Mouse (Mus musculus) right cerebral cortex, adult 18-20 months (tissue): ENCODE measurements around the gene Lrrc25.
"Not testable (repeated sequence)": the region's sequence is repeated elsewhere in the genome, so short reads cannot be mapped to it uniquely, and the experiment has no call there.

ENCODE experiments used
- DNase-seq: peaks from one replicate; pipeline ENCODE4 v3.0.0; 2022; ENCODE audit warnings: mixed read lengths

The Lrrc25 gene

GRCm38 (mm10) chr8:70615894-70616293 is at the start of gene Lrrc25:
Gene Lrrc25 (plus strand): TSS chr8:70616155.
- DNase-seq: no peak

DNA sequence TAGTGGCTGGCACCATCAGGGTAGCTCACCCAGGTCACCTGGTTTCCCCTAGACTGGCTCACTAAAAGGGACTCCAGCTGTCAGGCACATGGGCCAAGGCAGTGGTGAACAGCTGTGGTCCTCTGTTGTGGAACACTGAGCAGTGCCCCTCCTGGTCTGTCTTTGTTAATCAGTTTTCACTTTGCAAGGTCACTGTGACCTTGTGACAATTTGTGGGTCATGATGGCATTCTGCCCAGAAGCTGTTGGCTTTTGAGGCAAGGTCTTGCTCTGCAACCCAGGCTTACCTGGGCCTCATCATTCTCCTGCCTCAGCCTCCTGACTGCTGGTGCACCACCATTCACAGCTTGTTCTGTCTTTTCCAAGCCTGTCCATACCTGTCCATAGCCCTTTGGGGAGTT is 45.6 kb upstream of the Lrrc25 start:
- no peak for DNase-seq

DNA sequence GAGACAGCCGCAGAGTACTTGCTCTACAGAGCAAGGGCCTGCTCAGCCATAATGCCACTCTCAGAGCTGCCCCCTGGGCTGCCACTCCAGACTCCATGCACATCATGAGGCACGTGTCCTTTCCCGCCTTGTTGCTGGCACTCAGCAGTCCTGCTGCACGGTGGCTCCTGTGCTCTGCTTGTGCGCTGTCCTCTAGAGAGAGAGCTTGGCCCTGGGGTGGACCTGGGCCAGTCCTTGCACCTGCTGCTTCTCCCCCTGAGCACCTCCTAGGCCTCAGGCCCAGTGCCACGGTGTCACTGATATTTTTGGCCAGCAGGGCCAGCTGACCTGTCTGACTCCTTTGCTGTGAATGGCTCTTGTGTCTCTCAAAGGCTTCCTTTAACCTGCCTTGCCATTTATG is 45.0 kb upstream of the Lrrc25 start:
- DNase-seq: no peak

GRCm38 (mm10) chr8:70574302-70574701 is 41.7 kb upstream of the Lrrc25 start:
- no peak for DNase-seq

DNA sequence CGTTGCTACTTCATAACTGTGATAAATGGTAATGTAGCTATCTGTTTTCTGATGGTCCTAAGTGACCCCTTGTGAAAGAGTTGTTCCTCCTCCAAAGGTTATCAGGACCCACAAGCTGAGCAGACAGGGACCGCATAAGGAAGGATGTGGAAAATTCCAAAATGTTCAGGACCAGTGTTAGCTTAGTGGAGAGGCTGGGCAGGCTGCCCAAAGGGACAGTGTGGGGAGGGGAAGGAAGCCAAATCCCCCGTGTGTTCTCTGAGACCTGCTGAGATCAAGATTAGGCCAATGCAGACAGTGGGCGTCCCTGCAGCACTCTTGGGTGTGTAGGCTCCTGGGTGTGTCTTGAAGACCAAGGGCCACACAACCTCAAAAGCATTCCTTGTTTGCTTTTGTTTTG is 41.0 kb upstream of the Lrrc25 start:
- DNase-seq: no peak

DNA sequence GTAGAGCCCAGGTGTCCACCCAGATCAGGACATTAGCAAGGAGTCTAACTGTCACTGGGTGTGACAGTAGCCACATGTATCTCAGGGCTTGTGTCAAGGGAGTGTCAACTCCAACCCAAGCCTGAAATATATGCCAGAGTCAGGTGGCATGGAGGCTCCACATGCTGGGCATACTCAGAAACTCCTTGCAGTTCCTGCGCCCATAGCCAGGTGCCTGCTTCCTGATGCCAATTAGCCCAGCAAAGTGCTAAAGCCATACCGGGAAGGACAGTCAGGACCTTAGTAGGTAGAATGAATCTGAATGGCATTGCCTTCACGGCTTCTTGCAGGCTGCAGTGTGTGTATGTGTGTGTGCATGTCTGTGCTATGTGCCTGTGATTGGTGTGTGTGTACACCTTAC is 38.7 kb upstream of the Lrrc25 start:
- no peak for DNase-seq

- no peak for DNase-seq
These were observed 32.2 kb upstream of the Lrrc25 start for GRCm38 (mm10) chr8:70583476-70584387.

DNA sequence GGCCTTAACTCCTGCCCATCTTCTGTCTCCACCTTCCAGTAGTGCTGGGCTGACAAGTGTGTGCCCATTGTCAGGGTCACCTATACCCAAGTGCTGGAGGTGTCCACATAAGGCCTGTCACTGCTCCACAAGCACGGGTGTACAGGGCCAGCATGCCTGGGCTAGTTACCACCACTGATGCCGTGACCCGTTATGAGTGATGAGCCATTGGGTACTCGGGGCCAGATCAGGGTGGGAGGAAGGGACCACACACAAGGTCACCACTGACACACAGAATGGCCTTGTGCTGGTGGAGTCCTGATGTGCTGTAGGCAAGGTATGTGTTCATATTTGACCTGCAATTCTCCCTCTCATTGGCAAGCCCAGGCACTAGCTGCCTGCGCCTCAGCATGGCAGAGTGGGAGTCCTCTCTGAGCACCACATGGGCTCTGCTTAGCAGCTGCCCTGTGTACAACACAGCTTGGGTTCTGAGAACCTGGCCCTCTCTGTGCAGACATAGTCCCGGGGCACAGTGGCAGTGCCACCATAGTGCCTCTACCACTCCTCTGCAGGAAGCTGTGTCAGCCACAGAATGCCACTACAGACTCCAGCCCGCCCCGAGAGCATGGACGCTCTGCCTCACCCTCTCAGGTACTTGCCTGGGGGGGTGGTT is 31.2 kb upstream of the Lrrc25 start:
- DNase-seq: no peak

GRCm38 (mm10) chr8:70585258-70585652 is 30.7 kb upstream of the Lrrc25 start:
- DNase-seq: peak; percentile 66

- DNase-seq: not testable (repeated sequence)
These were observed 28.0 kb upstream of the Lrrc25 start for GRCm38 (mm10) chr8:70587955-70588354.

- no peak for DNase-seq
These were observed 24.4 kb upstream of the Lrrc25 start for GRCm38 (mm10) chr8:70591569-70591968.

GRCm38 (mm10) chr8:70593173-70593572 is 22.8 kb upstream of the Lrrc25 start:
- no peak for DNase-seq

DNA sequence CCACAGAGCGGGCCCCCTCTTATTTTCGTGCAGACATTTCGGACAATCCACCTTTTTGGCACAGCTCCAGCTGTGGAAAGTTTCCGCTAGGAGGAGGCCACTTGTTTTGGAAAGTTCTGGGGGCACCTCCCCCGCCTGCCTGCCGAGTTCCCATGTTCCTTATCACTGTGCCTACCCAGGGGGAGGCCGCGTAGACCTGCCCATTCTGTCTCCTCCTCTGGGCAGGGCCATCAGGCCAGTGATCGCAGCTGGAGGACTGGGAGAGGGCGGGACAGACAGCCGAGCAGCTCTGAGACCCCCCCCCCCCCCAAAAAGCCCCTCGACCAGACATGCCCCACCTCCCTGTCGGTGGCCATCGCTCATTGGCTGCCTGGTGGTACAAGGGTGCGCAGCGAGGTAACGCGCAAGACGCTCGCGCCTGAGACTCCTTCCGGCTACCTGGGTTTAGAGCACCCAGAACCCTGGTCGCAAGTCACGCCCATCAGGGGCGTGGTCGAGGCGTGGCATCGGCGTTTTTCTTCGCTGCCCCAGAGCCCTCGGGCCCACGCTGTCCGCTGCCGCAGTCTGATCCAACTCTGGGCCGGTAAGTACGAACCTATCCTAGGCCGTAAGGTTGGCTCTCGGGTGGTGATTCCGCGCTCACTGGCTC is 21.9 kb upstream of the Lrrc25 start, which contains the start of gene Isyna1:
Isyna1 (plus strand) TSS at position 413 of the 649 bp plus-strand sequence.
- peak; percentile 84 for DNase-seq

DNA sequence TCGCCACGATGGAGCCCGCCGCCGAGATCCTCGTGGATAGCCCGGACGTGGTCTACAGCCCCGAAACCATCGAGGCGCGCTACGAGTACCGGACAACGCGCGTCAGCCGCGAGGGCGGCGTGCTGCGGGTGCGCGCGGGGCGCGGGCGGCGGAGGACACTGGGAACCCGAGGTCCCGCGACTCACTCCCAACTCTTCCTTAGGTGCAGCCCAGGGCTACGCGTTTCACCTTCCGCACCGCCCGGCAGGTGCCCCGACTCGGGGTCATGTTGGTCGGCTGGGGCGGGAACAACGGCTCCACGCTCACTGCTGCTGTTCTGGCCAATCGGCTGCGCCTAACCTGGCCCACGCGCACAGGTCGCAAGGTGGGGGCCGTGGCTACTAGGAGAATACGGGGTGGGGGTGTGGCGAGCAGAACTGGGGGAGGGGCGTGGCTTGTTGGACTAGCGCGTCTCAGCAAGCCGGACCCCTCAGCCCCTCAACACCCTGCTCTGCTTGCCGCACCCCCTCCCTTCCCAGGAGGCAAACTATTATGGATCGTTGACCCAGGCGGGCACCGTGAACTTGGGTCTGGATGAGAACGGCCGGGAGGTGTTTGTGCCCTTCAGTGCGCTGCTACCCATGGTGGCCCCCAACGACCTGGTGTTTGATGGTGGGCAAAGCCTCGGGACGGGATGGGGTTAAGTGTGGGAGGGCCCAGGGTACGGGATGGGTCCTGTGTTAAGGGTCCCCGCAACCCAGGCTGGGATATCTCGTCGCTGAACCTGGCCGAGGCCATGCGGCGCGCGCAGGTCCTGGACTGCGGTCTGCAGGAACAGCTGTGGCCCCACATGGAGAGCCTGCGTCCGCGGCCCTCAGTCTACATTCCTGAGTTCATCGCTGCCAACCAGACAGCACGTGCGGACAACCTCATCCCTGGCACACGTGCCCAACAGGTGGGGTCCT is 21.1 kb upstream of the Lrrc25 start:
- no peak for DNase-seq

DNA sequence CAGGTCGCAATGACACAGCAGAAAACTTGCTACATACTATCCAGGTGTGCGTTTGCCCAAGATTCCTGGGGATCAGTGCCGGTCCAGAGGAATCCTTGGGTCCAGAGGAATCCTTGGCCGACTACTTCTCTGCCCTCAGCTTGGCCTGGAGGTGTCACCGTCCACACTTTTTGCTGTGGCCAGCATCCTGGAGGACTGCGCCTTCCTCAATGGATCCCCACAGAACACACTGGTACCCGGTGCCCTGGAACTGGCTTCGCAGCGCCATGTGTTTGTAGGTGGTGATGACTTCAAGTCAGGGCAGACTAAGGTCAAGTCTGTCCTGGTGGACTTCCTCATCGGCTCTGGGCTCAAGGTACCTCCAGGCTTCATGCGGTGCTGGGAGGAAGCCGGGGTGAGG is 20.1 kb upstream of the Lrrc25 start:
- DNase-seq: no peak

GRCm38 (mm10) chr8:70596216-70596615 is 19.7 kb upstream of the Lrrc25 start:
- no peak for DNase-seq

GRCm38 (mm10) chr8:70596775-70597416 is 19.1 kb upstream of the Lrrc25 start:
- DNase-seq: no peak

GRCm38 (mm10) chr8:70597417-70598272 is 18.3 kb upstream of the Lrrc25 start:
- no peak for DNase-seq

DNA sequence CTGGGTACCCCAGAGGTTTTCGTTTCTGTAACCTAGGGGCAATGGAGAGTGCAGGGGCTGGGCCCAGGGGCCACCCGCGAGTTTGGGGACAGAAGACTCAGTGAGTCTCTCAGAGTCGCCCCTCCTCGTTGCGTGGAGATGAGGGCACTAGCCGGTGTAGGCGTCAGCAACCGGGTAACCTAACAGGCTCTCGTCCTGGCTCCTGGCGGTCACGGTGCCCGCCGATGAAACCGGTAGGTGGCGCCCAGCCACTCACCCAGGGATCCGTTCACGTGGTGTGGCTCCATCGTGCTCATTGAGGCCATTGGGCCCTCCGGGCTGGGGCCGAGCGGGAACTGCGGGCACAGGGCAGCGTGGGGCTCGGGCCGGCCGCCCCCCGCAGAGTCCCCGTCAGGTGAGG is 17.7 kb upstream of the Lrrc25 start:
- DNase-seq: peak; percentile 90

DNA sequence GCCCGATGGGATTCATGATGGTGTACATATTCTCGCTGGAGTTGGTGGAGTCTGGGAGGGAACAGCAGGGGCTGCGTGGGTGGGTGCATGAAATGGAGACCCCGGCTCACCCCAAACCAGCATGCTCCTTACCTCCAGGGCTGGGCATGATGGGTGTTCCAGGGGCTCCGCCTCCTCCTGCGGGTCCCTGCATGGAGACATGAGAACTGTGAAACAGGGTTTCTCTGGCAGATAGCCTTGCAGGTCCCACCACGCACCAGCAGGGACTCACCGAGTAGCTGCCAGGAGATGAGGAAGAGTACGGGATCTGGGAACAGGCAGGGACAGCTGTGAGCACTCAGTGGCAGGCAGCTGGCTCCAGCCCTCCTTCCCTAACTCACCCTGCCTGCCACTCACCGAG is 17.2 kb upstream of the Lrrc25 start:
- no peak for DNase-seq
